Mouse (Mus musculus): ENCODE data around the gene Gzma. TPM values are rescaled to one million over a fixed set of nuclear protein-coding genes. Genes with fewer than 3 reads are reported as not detected.

The Gzma gene
- total RNA-seq, 1 experiment from 2014 or later = 38.9 TPM

- ATAC-seq (ENCODE audit: extremely low read depth, insufficient number of reproducible peaks, low FRiP score, poor library complexity, severe bottlenecking) = no peak
These were observed 53.1 kb downstream of the Gzma start for GRCm38 (mm10) chr13:113047647-113048046.

DNA sequence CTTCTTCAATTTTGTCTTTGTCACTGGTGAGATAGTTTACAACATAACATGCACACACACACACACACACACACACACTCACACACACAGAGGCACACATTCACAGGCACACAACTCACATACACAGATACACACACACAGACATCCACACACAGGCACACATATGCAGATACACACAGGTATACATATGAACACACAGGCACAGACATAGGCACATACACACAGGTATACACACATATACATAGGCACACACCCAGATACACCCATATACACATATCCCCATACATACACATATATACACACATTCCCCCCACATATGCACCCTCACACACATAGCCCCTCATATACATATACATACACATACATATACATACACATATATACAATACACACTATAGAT is 53.8 kb downstream of the Gzma start:
- no peak for ATAC-seq (ENCODE audit: extremely low read depth, insufficient number of reproducible peaks, low FRiP score, poor library complexity, severe bottlenecking)

DNA sequence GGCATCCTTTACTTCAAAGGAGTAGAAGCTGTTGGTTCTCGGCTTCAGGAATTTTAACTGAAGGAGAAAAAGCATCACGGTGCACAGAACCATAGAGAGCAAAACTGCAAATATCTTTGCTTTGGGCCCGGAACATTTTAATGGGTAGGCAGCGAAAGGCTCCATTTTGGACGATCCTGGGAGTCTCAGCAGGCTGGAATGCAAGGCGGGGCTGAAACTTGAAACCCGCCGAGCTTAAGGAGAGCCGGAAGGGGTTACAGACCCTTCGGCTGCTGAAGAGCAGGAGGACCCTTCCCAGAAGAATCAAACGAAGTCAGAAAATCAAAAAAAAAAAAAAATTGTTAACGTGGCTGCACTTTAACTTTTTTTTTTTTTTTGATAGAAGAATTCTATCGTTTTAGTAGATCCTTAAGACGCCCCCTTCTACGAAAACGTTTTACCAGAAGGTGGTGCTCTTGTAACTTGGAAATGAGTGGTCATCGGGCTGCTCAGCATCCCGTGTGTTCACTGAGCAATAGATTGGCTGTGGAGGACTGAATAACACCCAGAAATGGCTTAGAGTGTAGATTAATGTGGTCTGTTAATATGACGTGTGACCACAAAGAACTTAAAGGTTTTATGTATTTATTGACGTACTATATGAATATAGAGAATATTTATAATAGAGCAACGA is 54.4 kb downstream of the Gzma start, which contains the start of gene Gpx8:
Gene Gpx8 (minus strand): TSS at position 200 of the 673 bp plus-strand sequence.
- no peak for ATAC-seq (ENCODE audit: extremely low read depth, insufficient number of reproducible peaks, low FRiP score, poor library complexity, severe bottlenecking)

- ATAC-seq (ENCODE audit: extremely low read depth, insufficient number of reproducible peaks, low FRiP score, poor library complexity, severe bottlenecking) = no peak
These were observed 55.2 kb downstream of the Gzma start for GRCm38 (mm10) chr13:113045458-113046110.

GRCm38 (mm10) chr13:113044876-113045275 is 55.9 kb downstream of the Gzma start:
- ATAC-seq (ENCODE audit: extremely low read depth, insufficient number of reproducible peaks, low FRiP score, poor library complexity, severe bottlenecking) = no peak

Other genes with a start within 250 kb of the Gzma start
- 61.5 and 63.5 TPM in 2 replicates for gene Mtrex, start 173.6 kb downstream of the Gzma start, total RNA-seq (2017)
- gene Dhx29, start 173.5 kb downstream of the Gzma start, total RNA-seq (2017) = 19.6 and 21.6 TPM in 2 replicates
- 8.0 and 11.3 TPM in 2 replicates for gene Ccno, start 113.2 kb downstream of the Gzma start, total RNA-seq (2017)
- not detected in 2 replicates for gene Mcidas, start 107.1 kb downstream of the Gzma start, total RNA-seq (2017)
- 0.49 TPM in 1 of 2 replicates, not detected in the other for gene Cdc20b, start 65.9 kb downstream of the Gzma start, total RNA-seq (2017)
- gene Gpx8, start 54.6 kb downstream of the Gzma start, total RNA-seq (2017) = not detected in 2 replicates
- gene Esm1, start 108.7 kb upstream of the Gzma start, total RNA-seq (2017) = 0.23 TPM in 1 of 2 replicates, not detected in the other
- 0.58 TPM in 1 of 2 replicates, not detected in the other for gene Gzmk, start 124.9 kb upstream of the Gzma start, total RNA-seq (2017)
- not detected in 2 replicates for gene BC067074, start 192.2 kb upstream of the Gzma start, total RNA-seq (2017)

Measured in neutrophil, adult 5-6 weeks (primary cell).